Mouse (Mus musculus): ENCODE results near the gene Tha1. TPM values are rescaled to one million over a fixed set of nuclear protein-coding genes. Genes with fewer than 3 reads are reported as not detected.

Tha1 gene
- polyA plus RNA-seq, 1 experiment from 2014 or later = 1.9 TPM

DNA sequence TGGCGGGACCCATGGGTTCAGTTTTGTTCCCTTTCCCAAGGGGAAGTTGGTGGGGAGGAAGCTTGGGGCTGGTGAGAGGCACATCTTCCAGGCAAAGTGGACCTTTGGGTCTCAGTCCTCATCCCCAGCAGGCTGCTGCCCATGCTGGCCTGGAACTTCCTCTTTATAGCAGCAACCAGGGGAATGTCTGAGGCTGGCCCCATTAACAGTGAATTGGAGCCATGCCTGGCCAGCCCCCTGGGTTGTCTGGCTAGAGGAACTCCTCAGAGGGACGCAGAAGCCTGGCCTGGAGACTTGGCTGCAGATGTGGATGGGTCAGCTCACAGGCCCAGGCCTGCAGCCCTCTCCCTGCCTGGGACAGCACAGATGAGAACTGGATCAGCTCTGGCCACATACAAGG lies 8.5 kb downstream of the Tha1 start:
- H3K27me3 ChIP-seq = peaks cover 53% of the 10 kb centered on the region
- no peak for DNase-seq
- peaks cover 9% of the 10 kb centered on the region for H3K4me1 ChIP-seq (replicated peaks)
- H3K9me3 ChIP-seq (replicated peaks) = no peaks in the 10 kb centered on the region
- 26% methylated on average over 2 of the region's 2 CpGs for WGBS (ENCODE audit: insufficient replicate concordance)
- H3K9ac ChIP-seq = no peak overlapping the region
- no peak for ATAC-seq (ENCODE audit: low read depth)
- H3K36me3 ChIP-seq = no peaks in the 10 kb centered on the region
- no peak overlapping the region for H3K4me2 ChIP-seq
- no peak overlapping the region for H3K4me3 ChIP-seq (replicated peaks)
- H3K27ac ChIP-seq = no peak overlapping the region

DNA sequence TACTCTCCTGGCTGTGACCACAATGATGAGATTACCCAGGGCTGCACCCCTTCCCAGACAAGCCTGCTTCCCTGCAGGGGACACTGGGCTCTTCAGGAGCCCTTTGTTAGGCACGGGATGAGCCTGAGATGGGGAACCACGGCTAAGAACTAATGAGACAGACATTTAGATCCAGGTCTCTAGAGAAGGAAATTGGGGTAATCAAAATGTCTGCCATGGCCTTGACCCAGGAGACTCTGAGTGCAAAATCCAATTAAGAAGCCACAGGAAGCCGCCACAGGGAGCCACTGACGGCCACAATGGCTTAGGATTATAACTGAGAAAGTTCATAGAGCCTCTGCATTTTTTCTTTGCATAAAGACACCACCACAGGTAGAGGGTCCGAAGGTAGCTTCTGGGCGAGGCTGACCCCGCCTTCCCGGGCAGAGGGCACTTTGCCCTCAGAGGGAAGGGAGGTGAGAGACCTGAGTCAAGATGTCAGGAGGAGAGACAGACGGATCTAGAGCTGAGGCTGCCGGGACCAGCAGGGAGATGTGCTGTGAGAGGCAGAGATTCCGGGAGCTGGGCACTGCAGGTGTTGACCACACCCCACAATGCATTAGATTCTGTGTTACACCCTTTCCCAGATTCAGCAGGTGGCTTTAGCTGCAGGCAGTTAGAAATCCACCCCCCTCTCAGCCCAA lies 10.0 kb downstream of the Tha1 start:
- Histone ChIP-seq H3K9me3 (replicated peaks) (no peaks in the 10 kb centered on the region), H3K4me1 (replicated peaks) (peaks cover 9% of the 10 kb centered on the region), H3K9ac (no peak overlapping the region), H3K36me3 (no peaks in the 10 kb centered on the region), H3K4me3 (replicated peaks) (no peak overlapping the region), H3K27ac (no peak overlapping the region), H3K27me3 (peaks cover 68% of the 10 kb centered on the region), H3K4me2 (no peak overlapping the region)
- WGBS (ENCODE audit: insufficient replicate concordance) = 33% methylated on average over 11 of the region's 11 CpGs
- ATAC-seq (ENCODE audit: low read depth) = no peak
- DNase-seq = no peak

DNA sequence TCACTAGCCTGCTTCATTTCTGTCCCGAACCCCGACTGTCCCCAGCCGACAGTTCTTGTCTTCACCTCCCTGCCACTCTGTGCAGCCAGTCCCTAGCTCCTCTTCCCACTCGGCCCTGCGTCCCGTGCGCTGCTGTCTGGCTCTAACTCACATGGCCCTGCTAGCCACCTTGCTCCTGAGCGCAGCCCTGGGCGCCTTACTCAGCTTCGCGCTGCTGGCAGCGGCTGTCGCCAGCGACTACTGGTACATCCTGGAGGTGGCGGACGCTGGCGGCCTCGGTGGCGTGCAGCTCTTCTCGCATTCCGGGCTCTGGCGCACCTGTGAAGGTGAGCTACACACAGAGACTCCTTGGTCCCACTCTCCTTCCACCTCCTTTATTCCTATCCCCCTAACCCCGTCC lies 12.7 kb downstream of the Tha1 start, which contains the start of gene Tmem235:
Tmem235 (plus strand) TSS at position 152 of the 400 bp plus-strand sequence.
- H3K9me3 ChIP-seq (replicated peaks) = 0 out of 2 replicates have a peak, but pooled peaks cover 3% of the 10 kb centered on the region
- peaks cover 23% of the 10 kb centered on the region for H3K36me3 ChIP-seq
- H3K27me3 ChIP-seq = peaks cover 66% of the 10 kb centered on the region
- H3K27ac ChIP-seq = no peak within 1 kb of the TSS
- no peak within 1 kb of the TSS for H3K4me3 ChIP-seq (replicated peaks)
- ATAC-seq (ENCODE audit: low read depth) = no peak
- WGBS (ENCODE audit: insufficient replicate concordance) = 5% methylated on average over 23 of the region's 23 CpGs
- H3K4me1 ChIP-seq (replicated peaks) = peaks cover 9% of the 10 kb centered on the region
- H3K4me2 ChIP-seq = no peak within 1 kb of the TSS
- no peak within 1 kb of the TSS for H3K9ac ChIP-seq
- DNase-seq = no peak

DNA sequence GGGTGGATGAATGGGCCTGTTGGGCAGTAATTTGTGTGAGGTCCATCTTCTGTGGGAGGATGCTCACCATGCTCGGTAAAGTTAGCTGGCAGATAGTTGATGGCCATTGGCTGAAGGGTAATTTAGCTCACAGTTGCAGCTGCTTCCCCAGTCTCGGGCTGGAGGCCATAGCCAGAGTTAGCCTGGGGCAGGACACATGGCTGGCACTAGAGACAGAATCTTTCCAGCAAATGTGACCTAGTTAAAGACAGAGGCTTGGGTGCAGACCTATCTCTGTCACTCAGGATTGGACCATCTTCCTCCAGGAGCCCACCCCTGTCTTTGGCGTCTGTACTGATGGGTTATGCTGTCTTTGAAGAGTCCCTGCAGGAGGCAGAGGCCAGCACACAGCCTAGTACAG lies 14.9 kb downstream of the Tha1 start:
- peaks cover 45% of the 10 kb centered on the region for H3K36me3 ChIP-seq
- no peak overlapping the region for H3K9ac ChIP-seq
- H3K27ac ChIP-seq = no peak overlapping the region
- no peak overlapping the region for H3K4me3 ChIP-seq (replicated peaks)
- no peak overlapping the region for H3K4me2 ChIP-seq
- ATAC-seq (ENCODE audit: low read depth) = no peak
- DNase-seq = no peak
- H3K27me3 ChIP-seq = peaks cover 52% of the 10 kb centered on the region
- H3K9me3 ChIP-seq (replicated peaks) = 0 out of 2 replicates have a peak, but pooled peaks cover 3% of the 10 kb centered on the region
- H3K4me1 ChIP-seq (replicated peaks) = peaks cover 9% of the 10 kb centered on the region
- WGBS (ENCODE audit: insufficient replicate concordance) = 64% methylated on average over 3 of the region's 3 CpGs

DNA sequence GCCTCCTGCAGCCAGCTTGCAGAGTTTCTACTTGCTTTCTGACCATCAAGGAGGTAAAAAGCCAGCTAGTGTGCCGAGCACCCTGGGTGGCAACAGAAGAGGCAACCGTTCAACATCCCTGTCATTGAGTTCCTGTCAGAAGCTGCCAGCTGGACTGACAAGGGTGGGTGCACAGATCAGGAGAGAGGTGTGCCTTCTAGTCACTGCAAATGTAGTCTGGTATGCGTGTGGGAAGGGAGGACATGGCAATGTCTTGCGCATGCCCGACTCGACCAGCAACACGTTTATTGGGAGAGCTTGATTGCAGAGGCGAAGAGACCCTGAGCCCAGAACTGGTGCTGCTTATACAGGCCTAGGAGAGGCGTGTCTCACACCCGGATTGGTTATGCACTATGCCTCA lies 15.8 kb downstream of the Tha1 start:
- peaks cover 15% of the 10 kb centered on the region for H3K4me1 ChIP-seq (replicated peaks)
- H3K4me2 ChIP-seq = no peak overlapping the region
- no peak overlapping the region for H3K9ac ChIP-seq
- DNase-seq (no peak), ATAC-seq (ENCODE audit: low read depth) (no peak)
- 91% methylated on average over 10 of the region's 10 CpGs for WGBS (ENCODE audit: insufficient replicate concordance)
- H3K9me3 ChIP-seq (replicated peaks) = 0 out of 2 replicates have a peak, but pooled peaks cover 3% of the 10 kb centered on the region
- no peak overlapping the region for H3K27ac ChIP-seq
- peaks cover 42% of the 10 kb centered on the region for H3K27me3 ChIP-seq
- H3K4me3 ChIP-seq (replicated peaks) = no peak overlapping the region
- peaks cover 55% of the 10 kb centered on the region for H3K36me3 ChIP-seq

DNA sequence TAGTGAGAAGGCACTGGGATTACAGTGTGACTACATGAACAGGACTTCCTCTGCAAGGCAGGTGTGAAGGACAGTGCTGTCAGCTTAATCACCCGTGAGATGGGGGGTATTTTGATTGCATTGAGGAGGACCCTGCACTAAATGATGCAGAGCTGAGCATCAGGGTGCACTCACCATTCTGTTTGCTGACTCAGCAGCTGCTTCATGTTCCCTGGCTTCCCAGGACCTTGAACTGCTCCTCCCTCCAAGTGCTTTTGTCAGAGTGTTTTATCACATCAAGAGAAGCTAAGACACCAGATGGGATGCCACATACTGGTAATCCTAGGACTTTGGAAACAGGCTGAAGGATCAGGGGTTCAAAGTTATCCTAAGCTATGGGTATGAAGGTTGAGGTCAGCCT lies 17.3 kb downstream of the Tha1 start:
- Histone ChIP-seq H3K27ac (no peak overlapping the region), H3K4me1 (replicated peaks) (peaks cover 28% of the 10 kb centered on the region), H3K36me3 (peaks cover 69% of the 10 kb centered on the region), H3K4me2 (no peak overlapping the region), H3K9ac (no peak overlapping the region), H3K9me3 (replicated peaks) (0 out of 2 replicates have a peak, but pooled peaks cover 3% of the 10 kb centered on the region), H3K27me3 (peaks cover 27% of the 10 kb centered on the region), H3K4me3 (replicated peaks) (no peak overlapping the region)
- 78% methylated on average over 1 of the region's 1 CpGs for WGBS (ENCODE audit: insufficient replicate concordance)
- DNase-seq = no peak
- no peak for ATAC-seq (ENCODE audit: low read depth)

DNA sequence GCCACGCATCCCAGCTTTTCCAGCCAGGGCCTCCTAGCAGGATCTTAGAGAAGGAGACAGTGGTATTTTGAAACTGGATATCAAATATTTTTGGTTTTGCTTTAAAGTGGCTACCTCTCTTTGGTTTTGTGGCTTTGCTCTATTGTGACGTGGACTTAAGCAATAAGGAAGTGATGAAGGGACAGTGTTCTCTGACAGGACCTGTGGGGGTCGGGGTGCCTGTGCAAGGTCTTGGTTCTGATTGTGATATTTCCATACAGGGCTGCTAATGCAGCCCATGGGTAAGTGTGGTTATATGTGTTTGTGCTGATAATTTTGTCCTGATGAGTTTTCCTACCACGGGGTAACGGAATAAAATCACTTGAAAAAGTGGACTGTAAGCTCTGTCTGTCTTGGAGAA lies 17.9 kb downstream of the Tha1 start:
- no peak overlapping the region for H3K4me2 ChIP-seq
- no peak overlapping the region for H3K4me3 ChIP-seq (replicated peaks)
- 86% methylated on average over 5 of the region's 5 CpGs for WGBS (ENCODE audit: insufficient replicate concordance)
- H3K27ac ChIP-seq = no peak overlapping the region
- no peak for DNase-seq
- H3K9me3 ChIP-seq (replicated peaks) = 0 out of 2 replicates have a peak, but pooled peaks cover 3% of the 10 kb centered on the region
- H3K36me3 ChIP-seq = peaks cover 73% of the 10 kb centered on the region
- H3K27me3 ChIP-seq = peaks cover 21% of the 10 kb centered on the region
- no peak for ATAC-seq (ENCODE audit: low read depth)
- H3K4me1 ChIP-seq (replicated peaks) = peaks cover 29% of the 10 kb centered on the region
- no peak overlapping the region for H3K9ac ChIP-seq

DNA sequence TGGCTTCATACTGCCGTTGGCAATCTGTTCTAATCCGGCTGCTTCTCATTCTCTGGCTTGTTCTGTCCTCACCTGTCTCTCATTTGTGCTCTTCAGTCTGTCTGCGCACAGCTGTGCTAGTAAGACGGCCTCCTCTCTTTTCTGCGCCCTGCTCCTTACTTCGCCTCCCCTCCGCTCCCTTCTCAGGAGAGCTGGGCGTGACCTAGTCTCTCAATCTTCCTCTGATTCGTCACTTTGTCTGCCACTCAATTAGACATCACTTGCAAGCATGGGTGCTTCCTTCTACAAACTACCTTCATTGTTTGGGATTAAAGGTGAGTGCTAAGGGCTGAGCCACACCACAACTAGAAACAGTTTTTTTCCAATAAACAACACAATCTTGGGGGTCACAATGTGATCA lies 19.0 kb downstream of the Tha1 start:
- H3K4me2 ChIP-seq = no peak overlapping the region
- peaks cover 76% of the 10 kb centered on the region for H3K36me3 ChIP-seq
- H3K9me3 ChIP-seq (replicated peaks) = 0 out of 2 replicates have a peak, but pooled peaks cover 3% of the 10 kb centered on the region
- WGBS (ENCODE audit: insufficient replicate concordance) = 88% methylated on average over 9 of the region's 9 CpGs
- ATAC-seq (ENCODE audit: low read depth) = no peak
- peaks cover 10% of the 10 kb centered on the region for H3K27me3 ChIP-seq
- no peak for DNase-seq
- no peak overlapping the region for H3K4me3 ChIP-seq (replicated peaks)
- H3K27ac ChIP-seq = no peak overlapping the region
- H3K4me1 ChIP-seq (replicated peaks) = peaks cover 33% of the 10 kb centered on the region
- no peak overlapping the region for H3K9ac ChIP-seq

DNA sequence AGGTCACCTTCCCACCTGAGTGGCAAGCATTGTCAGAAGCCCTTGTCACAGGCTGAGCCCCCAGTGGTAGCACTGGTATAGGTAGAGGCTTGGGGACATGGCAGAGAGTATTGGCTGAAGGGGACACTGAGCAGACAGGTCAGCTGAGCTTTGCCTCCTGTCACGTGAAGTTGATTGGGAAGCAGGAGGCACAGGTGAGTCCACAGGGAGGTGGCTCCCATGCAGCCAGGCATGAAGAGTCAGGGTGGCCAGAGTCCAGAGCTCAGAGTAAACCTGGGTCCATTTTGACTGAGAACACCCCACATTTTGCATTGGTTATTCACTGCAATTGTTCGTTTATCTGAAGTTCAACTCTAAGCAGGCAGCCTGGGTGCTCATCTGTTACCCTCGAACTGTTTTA lies 20.4 kb downstream of the Tha1 start:
- Histone ChIP-seq H3K9ac (no peak overlapping the region), H3K36me3 (peaks cover 74% of the 10 kb centered on the region), H3K4me3 (replicated peaks) (no peak overlapping the region), H3K27me3 (no peaks in the 10 kb centered on the region), H3K4me2 (no peak overlapping the region), H3K4me1 (replicated peaks) (peaks cover 42% of the 10 kb centered on the region), H3K27ac (no peak overlapping the region), H3K9me3 (replicated peaks) (0 out of 2 replicates have a peak, but pooled peaks cover 3% of the 10 kb centered on the region)
- ATAC-seq (ENCODE audit: low read depth) = no peak
- no peak for DNase-seq
- 89% methylated on average over 3 of the region's 3 CpGs for WGBS (ENCODE audit: insufficient replicate concordance)

DNA sequence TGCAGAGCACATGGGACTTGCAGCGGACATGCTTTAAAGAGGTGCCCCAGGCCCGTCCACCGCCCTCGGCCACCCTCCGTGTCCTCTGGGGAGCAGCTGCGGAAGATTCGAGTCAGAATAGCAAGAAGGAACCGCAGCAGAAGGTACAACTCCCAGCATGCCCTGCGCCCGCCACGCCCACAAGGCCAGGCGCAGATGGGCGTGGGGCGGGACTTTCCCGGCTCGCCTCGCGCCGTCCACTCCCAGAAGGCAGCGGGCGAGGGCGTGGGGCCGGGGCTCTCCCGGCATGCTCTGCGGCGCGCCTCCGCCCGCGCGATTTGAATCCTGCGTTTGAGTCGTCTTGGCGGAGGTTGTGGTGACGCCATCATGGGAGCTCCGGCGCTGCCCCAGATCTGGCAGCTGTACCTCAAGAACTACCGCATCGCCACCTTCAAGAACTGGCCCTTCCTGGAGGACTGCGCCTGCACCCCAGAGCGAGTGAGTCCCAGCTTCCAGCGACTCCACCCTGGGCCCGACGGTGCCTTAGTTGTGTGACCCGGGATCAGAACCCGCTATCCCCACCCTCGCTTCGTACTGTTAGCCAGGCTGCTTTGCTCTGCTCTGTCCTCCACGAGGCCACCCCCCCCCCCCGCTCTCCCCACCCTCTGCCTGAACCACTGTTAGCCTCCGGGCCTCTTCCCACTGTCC lies 24.2 kb downstream of the Tha1 start, which contains the start of gene Birc5:
Birc5 (plus strand) TSS at position 267 of the 687 bp plus-strand sequence.
- DNase-seq (peak; percentile 96), ATAC-seq (ENCODE audit: low read depth) (peak; percentile 86)
- Histone ChIP-seq H3K36me3 (peaks cover 38% of the 10 kb centered on the region), H3K9ac (peak within 1 kb of the TSS; percentile 93), H3K4me3 (replicated peaks) (peak within 1 kb of the TSS; percentile 95), H3K4me2 (peak within 1 kb of the TSS; percentile 97), H3K27ac (peak within 1 kb of the TSS; percentile 95), H3K27me3 (no peaks in the 10 kb centered on the region), H3K9me3 (replicated peaks) (no peaks in the 10 kb centered on the region), H3K4me1 (replicated peaks) (peaks cover 75% of the 10 kb centered on the region)
- under 1% methylated on average over 49 of the region's 51 CpGs for WGBS (ENCODE audit: insufficient replicate concordance)

DNA sequence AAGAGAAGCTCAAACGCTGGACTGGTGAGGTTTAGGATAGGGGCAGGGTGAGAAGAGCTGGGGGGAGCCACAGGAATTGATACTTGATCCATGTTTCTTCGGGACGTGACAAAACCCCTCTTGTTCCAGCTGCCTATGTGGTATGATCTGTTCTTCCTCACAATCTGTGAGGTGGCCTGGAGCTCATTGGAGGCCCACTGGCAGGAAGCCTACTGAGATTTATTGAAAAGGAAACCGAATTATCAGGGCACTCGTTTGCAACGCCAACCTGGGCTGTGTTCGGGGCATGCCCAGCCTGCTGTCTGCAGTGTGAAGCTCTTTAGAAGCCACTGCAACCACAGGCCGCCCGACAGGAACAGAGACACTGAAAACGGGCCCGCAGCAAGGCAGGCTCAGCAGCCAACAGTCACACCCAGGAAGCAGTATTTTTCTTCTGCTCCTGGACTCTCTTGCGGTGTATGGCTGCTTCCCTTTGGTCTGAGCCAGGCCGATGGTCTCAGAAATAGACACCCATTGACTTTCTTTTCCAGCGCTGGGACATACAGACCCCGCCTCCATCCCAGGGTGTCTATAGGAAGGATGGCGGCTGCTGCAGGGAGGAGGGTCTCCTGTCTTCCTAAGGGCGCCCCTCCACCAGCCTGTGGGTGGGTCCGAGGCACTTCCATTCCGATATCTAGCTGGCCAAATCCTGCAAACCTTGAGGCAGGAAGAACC lies 24.9 kb downstream of the Tha1 start:
- DNase-seq (no peak), ATAC-seq (ENCODE audit: low read depth) (peak; percentile 50)
- no peaks in the 10 kb centered on the region for H3K9me3 ChIP-seq (replicated peaks)
- H3K9ac ChIP-seq = peak overlapping the region; percentile 93
- H3K4me1 ChIP-seq (replicated peaks) = peaks cover 75% of the 10 kb centered on the region
- H3K36me3 ChIP-seq = peaks cover 31% of the 10 kb centered on the region
- peak overlapping the region; percentile 95 for H3K4me3 ChIP-seq (replicated peaks)
- peak overlapping the region; percentile 97 for H3K4me2 ChIP-seq
- H3K27ac ChIP-seq = peak overlapping the region; percentile 94
- 7% methylated on average over 19 of the region's 19 CpGs for WGBS (ENCODE audit: insufficient replicate concordance)
- H3K27me3 ChIP-seq = no peaks in the 10 kb centered on the region
